Mouse (Mus musculus): Measurements from ENCODE around the gene Ndufb11. TPM values are rescaled to one million over a fixed set of nuclear protein-coding genes. Genes with fewer than 3 reads are reported as not detected.
A peak's percentile ranks its signal among the peaks of the same experiment; 100 is the strongest.

The Ndufb11 gene
- polyA plus RNA-seq (2016; fragmentation: Nextera tagmentation; extraction: Ambion mirVana), result 238 and 280 TPM in 2 replicates

GRCm38 (mm10) chrX:20617176-20617902 is at the start of gene Ndufb11, which contains the start of gene Rbm10:
TSS of gene Ndufb11 (minus strand) at chrX:20617619.
TSS of gene Rbm10 (plus strand) at chrX:20617503.
- Histone ChIP-seq H3K27me3 (ENCODE audit: insufficient read depth, poor library complexity, severe bottlenecking) (no peaks in the 10 kb centered on the region), H3K9me3 (no peaks in the 10 kb centered on the region), H3K36me3 (peaks cover 19% of the 10 kb centered on the region), H3K4me3 (peak within 1 kb of the TSS; percentile 70), H3K27ac (peak within 1 kb of the TSS; percentile 90), H3K4me1 (no peaks in the 10 kb centered on the region)
- DNase-seq (ENCODE audit: low spot score), result peak; percentile 93
- 11% methylated on average over 49 of the region's 49 CpGs for WGBS

- no peaks in the 10 kb centered on the region for H3K9me3 ChIP-seq
- no peak for DNase-seq (ENCODE audit: low spot score)
- no peaks in the 10 kb centered on the region for H3K27me3 ChIP-seq (ENCODE audit: insufficient read depth, poor library complexity, severe bottlenecking)
- peaks cover 20% of the 10 kb centered on the region for H3K36me3 ChIP-seq
- WGBS, result 14% methylated on average over 9 of the region's 9 CpGs
- peak overlapping the region; percentile 93 for H3K27ac ChIP-seq
- H3K4me3 ChIP-seq, result peak overlapping the region; percentile 71
- peaks cover 9% of the 10 kb centered on the region for H3K4me1 ChIP-seq
Measured at GRCm38 (mm10) chrX:20663444-20663790, 46.0 kb upstream of the Ndufb11 start.

DNA sequence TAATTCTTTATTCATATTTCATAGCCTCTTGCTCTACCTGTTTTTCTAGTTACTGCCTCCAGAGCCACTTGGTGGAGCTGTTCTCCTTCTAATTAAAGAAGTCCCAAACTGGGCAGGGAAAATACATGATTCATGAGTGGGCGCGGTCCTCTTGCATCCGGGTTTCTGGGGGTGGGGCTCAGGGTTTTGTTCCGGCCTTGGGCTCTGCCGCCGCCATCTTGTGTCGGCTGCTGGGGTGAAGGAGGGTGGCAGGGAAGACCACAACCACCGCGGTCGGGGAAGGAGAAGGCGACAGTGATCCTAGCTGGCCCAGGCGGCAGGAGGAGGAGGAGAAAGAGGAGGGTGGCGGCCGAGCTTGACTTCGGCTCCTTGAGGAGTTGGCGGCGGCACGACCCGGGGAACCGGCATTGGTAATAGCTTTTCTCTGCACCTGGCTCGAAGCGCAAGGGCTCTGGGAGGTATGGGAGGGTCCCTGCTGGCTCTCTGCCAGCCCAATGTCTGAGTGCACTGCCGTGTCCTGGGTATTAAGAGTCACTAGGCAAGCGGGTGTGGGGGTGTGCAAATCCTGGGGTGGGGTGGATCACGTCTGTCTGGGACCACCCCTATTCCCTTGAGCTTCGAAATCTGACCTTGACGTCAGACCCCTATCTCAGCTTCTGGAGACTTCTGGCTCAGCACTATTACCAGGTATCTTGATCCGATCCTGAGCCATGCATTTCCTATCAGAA is 45.5 kb upstream of the Ndufb11 start:
- no peaks in the 10 kb centered on the region for H3K9me3 ChIP-seq
- peak; percentile 90 for DNase-seq (ENCODE audit: low spot score)
- H3K36me3 ChIP-seq, result peaks cover 14% of the 10 kb centered on the region; the same call in 1 of the 2 replicates
- peak overlapping the region; percentile 93 for H3K27ac ChIP-seq
- H3K4me1 ChIP-seq, result peaks cover 9% of the 10 kb centered on the region
- 9% methylated on average over 25 of the region's 28 CpGs for WGBS
- no peaks in the 10 kb centered on the region for H3K27me3 ChIP-seq (ENCODE audit: insufficient read depth, poor library complexity, severe bottlenecking)
- peak overlapping the region; percentile 71 for H3K4me3 ChIP-seq

DNA sequence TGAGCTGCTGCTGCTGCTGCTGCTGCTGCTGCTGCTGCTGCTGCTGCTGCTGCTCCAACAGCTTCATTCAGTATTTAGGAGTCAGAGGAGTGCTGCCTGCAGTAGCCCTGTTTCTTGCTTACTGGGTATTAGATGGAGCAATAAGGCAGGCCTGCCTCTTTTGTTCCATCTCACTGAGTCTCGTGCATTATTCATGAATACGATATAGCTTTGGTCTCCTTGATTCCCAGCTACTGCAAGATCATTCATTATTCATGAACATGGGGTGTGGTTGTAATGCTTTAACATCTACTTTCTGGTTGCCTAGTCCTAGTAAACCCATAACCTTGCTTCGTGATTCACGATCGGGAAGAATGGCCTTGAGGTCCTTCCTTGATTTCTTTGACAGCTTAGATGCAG is 44.9 kb upstream of the Ndufb11 start:
- no peaks in the 10 kb centered on the region for H3K27me3 ChIP-seq (ENCODE audit: insufficient read depth, poor library complexity, severe bottlenecking)
- no peak overlapping the region for H3K27ac ChIP-seq
- no peak overlapping the region for H3K4me3 ChIP-seq
- H3K9me3 ChIP-seq, result no peaks in the 10 kb centered on the region
- H3K4me1 ChIP-seq, result peaks cover 9% of the 10 kb centered on the region
- H3K36me3 ChIP-seq, result peaks cover 9% of the 10 kb centered on the region; the same call in 1 of the 2 replicates
- WGBS, result 23% methylated on average over 5 of the region's 5 CpGs
- no peak for DNase-seq (ENCODE audit: low spot score)

DNA sequence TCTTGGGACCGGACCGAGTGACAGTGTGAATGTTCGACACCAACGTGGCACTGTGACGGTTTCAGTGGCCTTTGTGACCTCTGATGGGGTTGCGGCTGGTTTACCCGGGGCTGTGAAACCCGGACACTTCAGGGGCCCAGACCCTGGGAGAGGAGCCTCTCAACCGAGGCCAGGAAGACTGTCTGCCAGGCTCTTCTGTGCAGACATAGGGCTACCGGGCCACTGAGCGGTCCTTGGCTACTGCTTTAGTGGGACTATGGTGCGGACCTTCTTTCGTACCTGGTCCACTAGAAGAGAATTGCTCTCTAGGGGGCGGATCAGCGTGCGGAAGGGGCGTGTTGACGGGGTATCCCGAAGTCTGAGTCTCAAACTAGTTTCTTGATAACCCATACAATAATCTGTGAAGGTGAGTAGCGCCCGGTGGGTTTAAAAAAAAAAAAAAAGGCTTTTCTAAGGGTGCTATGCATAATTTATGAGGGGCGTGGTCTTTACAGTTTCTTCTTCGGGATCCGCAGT is 41.5 kb upstream of the Ndufb11 start:
- no peaks in the 10 kb centered on the region for H3K9me3 ChIP-seq
- peak overlapping the region; percentile 78 for H3K27ac ChIP-seq
- no peaks in the 10 kb centered on the region for H3K36me3 ChIP-seq
- no peaks in the 10 kb centered on the region for H3K4me1 ChIP-seq
- H3K4me3 ChIP-seq, result peak overlapping the region; percentile 62
- no peaks in the 10 kb centered on the region for H3K27me3 ChIP-seq (ENCODE audit: insufficient read depth, poor library complexity, severe bottlenecking)
- WGBS, result 18% methylated on average over 24 of the region's 24 CpGs
- no peak for DNase-seq (ENCODE audit: low spot score)

DNA sequence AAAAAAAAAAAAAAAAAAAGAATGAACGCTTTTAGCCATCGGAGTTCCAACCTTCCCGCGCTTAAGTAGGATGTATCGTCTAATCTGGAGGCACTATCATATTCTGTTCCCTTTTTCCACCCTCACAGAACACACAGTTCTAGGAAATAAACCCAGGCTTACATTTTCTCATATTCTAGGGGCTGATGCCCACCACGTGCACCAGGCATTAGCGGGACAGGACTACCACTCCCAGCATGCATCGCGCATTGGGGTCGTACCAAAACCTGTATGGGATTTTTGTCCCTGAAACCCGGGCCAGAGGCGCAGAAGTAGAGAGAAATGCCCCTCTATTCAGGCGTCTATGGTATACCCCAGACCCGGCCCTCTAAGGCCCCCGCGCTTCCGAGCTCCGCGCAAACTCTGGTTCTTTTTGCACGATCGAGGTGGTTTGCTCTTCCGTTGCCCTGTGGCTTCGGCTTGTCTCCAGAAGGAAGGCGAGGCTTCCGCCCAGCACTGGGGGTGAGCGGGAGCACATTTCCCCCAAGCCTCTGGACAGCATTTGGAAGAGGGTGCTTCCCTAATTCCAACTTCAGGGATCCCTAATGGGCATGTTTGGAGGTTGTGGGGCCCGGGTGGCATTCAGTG is 40.7 kb upstream of the Ndufb11 start, which contains the start of gene Uba1:
TSS of gene Uba1 (plus strand) at position 301 of the 627 bp plus-strand sequence.
- H3K27ac ChIP-seq, result peak within 1 kb of the TSS; percentile 78
- DNase-seq (ENCODE audit: low spot score), result peak; percentile 91
- 10% methylated on average over 27 of the region's 27 CpGs for WGBS
- no peaks in the 10 kb centered on the region for H3K9me3 ChIP-seq
- H3K27me3 ChIP-seq (ENCODE audit: insufficient read depth, poor library complexity, severe bottlenecking), result no peaks in the 10 kb centered on the region
- H3K4me1 ChIP-seq, result no peaks in the 10 kb centered on the region
- H3K4me3 ChIP-seq, result peak within 1 kb of the TSS; percentile 62
- H3K36me3 ChIP-seq, result no peaks in the 10 kb centered on the region

DNA sequence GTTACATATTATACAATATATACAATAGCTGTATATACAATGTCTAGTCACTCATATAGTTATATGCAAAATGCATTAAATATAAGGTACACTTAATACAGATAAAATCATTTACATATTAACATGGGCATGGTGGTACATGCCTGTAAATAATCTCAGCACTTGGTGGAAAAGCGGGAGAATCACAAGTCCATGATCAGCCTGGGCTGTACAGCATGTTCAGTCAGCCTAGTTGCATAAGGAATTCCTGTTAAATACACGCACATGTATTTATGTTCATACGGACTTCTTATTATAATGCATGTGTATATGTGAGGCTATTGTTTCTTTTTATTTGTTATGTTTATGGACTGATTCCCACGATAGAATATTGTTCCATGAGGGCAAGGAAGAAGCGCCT is 40.2 kb upstream of the Ndufb11 start:
- Histone ChIP-seq H3K4me1 (no peaks in the 10 kb centered on the region), H3K9me3 (no peaks in the 10 kb centered on the region), H3K4me3 (peak overlapping the region; percentile 62), H3K27ac (no peak overlapping the region), H3K36me3 (no peaks in the 10 kb centered on the region), H3K27me3 (ENCODE audit: insufficient read depth, poor library complexity, severe bottlenecking) (no peaks in the 10 kb centered on the region)
- no peak for DNase-seq (ENCODE audit: low spot score)
- WGBS, result 31% methylated on average over 5 of the region's 5 CpGs

GRCm38 (mm10) chrX:20644780-20645179 is 27.4 kb upstream of the Ndufb11 start:
- no peaks in the 10 kb centered on the region for H3K27me3 ChIP-seq (ENCODE audit: insufficient read depth, poor library complexity, severe bottlenecking)
- no peaks in the 10 kb centered on the region for H3K9me3 ChIP-seq
- WGBS, result 85% methylated on average over 5 of the region's 5 CpGs
- DNase-seq (ENCODE audit: low spot score), result no peak
- H3K4me3 ChIP-seq, result no peak overlapping the region
- H3K27ac ChIP-seq, result no peak overlapping the region
- H3K36me3 ChIP-seq, result peaks cover 89% of the 10 kb centered on the region
- no peaks in the 10 kb centered on the region for H3K4me1 ChIP-seq

DNA sequence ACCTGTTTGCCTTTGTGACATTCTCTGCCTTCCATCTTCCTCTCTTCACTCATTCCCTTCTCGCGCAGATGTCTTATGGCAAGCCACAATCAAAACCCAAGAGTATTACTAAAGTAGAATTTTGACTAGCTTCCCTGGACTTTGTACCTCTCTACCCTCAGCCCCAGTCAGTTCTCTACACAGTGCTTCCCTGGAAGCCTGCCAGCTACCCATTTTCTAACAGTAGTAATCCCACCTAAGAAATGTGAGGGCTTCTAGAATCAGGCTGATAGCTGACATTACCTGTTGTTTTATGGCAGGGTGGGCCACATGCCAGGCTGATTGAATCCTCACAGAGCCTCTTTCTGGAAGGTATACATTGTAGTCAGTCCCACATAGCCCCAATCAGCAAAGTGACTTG is 20.7 kb upstream of the Ndufb11 start:
- no peak overlapping the region for H3K27ac ChIP-seq
- 96% methylated on average over 2 of the region's 2 CpGs for WGBS
- H3K4me1 ChIP-seq, result no peaks in the 10 kb centered on the region
- no peaks in the 10 kb centered on the region for H3K9me3 ChIP-seq
- H3K27me3 ChIP-seq (ENCODE audit: insufficient read depth, poor library complexity, severe bottlenecking), result no peaks in the 10 kb centered on the region
- DNase-seq (ENCODE audit: low spot score), result no peak
- H3K4me3 ChIP-seq, result no peak overlapping the region
- peaks cover 75% of the 10 kb centered on the region for H3K36me3 ChIP-seq

- Histone ChIP-seq H3K9me3 (no peaks in the 10 kb centered on the region), H3K27ac (peak overlapping the region; percentile 90), H3K4me3 (peak overlapping the region; percentile 70), H3K4me1 (no peaks in the 10 kb centered on the region), H3K27me3 (ENCODE audit: insufficient read depth, poor library complexity, severe bottlenecking) (no peaks in the 10 kb centered on the region), H3K36me3 (peaks cover 23% of the 10 kb centered on the region)
- 16% methylated on average over 31 of the region's 31 CpGs for WGBS
- peak; percentile 75 for DNase-seq (ENCODE audit: low spot score)
Measured at GRCm38 (mm10) chrX:20617903-20618399, 532 bp upstream of the Ndufb11 start.

DNA sequence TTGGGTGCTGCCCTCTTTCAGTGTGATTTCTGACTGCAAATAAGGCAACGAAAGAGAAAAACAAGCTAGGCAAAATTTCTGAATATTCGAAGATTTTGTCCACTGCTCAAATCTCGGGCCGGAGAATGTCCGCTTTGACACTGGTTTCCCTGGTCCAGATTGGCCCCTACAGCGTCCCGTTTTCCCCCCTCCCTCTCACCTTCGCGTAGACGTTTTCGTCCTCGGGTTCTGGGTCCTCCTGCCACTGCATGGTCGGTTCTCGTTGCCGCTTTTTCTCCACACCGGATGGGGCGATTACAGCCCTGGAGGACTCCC is 601 bp downstream of the Ndufb11 start:
- Histone ChIP-seq H3K36me3 (peaks cover 17% of the 10 kb centered on the region), H3K4me1 (no peaks in the 10 kb centered on the region), H3K9me3 (no peaks in the 10 kb centered on the region), H3K27me3 (ENCODE audit: insufficient read depth, poor library complexity, severe bottlenecking) (no peaks in the 10 kb centered on the region), H3K27ac (peak overlapping the region; percentile 83), H3K4me3 (peak overlapping the region; percentile 60)
- no peak for DNase-seq (ENCODE audit: low spot score)
- 15% methylated on average over 17 of the region's 17 CpGs for WGBS

DNA sequence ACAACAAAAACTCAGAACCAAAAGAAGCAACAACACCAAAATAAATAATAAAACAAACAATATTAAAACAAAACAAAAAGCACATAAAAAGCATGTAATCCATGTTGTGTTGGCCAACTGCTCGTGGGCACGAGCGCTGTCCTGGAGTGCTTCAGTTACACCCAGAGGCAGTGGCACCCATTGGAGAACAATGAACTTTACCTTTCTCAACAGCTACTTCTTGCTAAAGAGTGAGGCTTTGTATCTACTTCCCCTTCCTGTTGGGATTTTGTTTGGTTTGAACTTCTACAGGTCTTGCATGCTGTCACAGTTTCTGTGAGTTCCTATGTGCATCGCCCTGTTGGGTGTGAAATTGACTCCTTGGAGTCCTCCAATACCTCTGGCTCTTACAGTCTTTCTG is 8.9 kb downstream of the Ndufb11 start:
- Histone ChIP-seq H3K27ac (no peak overlapping the region), H3K4me3 (no peak overlapping the region), H3K9me3 (no peaks in the 10 kb centered on the region), H3K27me3 (ENCODE audit: insufficient read depth, poor library complexity, severe bottlenecking) (no peaks in the 10 kb centered on the region), H3K36me3 (no peaks in the 10 kb centered on the region), H3K4me1 (no peaks in the 10 kb centered on the region)
- no peak for DNase-seq (ENCODE audit: low spot score)
- 89% methylated on average over 4 of the region's 4 CpGs for WGBS

GRCm38 (mm10) chrX:20587968-20588367 is 29.5 kb downstream of the Ndufb11 start:
- no peak for DNase-seq (ENCODE audit: low spot score)

More at GRCm38 (mm10) chrX:20587968-20588367, 29.5 kb downstream of the Ndufb11 start:
- no peaks in the 10 kb centered on the region for H3K36me3 ChIP-seq
- no peak overlapping the region for H3K27ac ChIP-seq
- no peaks in the 10 kb centered on the region for H3K4me1 ChIP-seq
- H3K27me3 ChIP-seq (ENCODE audit: insufficient read depth, poor library complexity, severe bottlenecking), result no peaks in the 10 kb centered on the region
- WGBS, result 15% methylated on average over 4 of the region's 4 CpGs
- H3K9me3 ChIP-seq, result no peaks in the 10 kb centered on the region
- H3K4me3 ChIP-seq, result no peak overlapping the region

All from heart, embryonic 10.5 days (tissue).